In genomic region chr5:72857756-72858155, GRCm38 (mm10) we compare ENCODE assay signal across 16 mouse cellular contexts. TPM values are rescaled to one million over a fixed set of nuclear protein-coding genes. Genes with fewer than 3 reads are reported as not detected.
DNase-seq lines count a peak whose midpoint lies in the region; ATAC-seq and TF ChIP-seq lines count a peak whose summit lies in the region.
"Had no signal": no experiment of that assay in that cellular context is flagged by ENCODE, and none has a peak within 500 bp of the region (broad histone marks: within the 10 kb centered on the region; RNA-seq: fewer than 3 reads in every experiment).

No protein-coding gene starts in this region.

- 22% methylated on average over 4 of the region's 4 CpGs for WGBS in liver, adult 2 months
- 43% methylated on average over 4 of the region's 4 CpGs for WGBS in intestine, postnatal 0 days

- peak; percentile 77 for ATAC-seq in intestine, postnatal 0 days
- peak; percentile 46; the same call in 1 of the 2 replicates for ATAC-seq in megakaryocyte-erythroid progenitor cell, adult 5-6 weeks (replicated peaks; ENCODE audit: low FRiP score, low TSS enrichment, poor library complexity, severe bottlenecking)
- ATAC-seq: hindbrain, postnatal 0 days had no signal

- peaks cover 34% of the 10 kb centered on the region for H3K4me1 ChIP-seq in liver, adult 2 months (ENCODE audit: control insufficient read depth, insufficient read depth, low read length)
- H3K4me1 ChIP-seq in MEL (ENCODE audit: control insufficient read depth in 1 of 2, insufficient read depth in 2 of 2, low read length in 2 of 2) = peaks cover 25 to 61% of the 10 kb centered on the region in 2 experiments
- H3K4me1 ChIP-seq in intestine, postnatal 0 days (replicated peaks; ENCODE audit: control insufficient read depth, insufficient read depth, low read length) = peaks cover 7% of the 10 kb centered on the region

- no peak for TF ChIP-seq RAD21 in MEL (IDR thresholded peaks at IDR 0.05; ENCODE audit: low read depth, low read length)

- H3K27ac ChIP-seq in liver, adult 2 months (replicated peaks; ENCODE audit: insufficient read depth, low read depth, low read length) = peak overlapping the region; percentile 30; the same call in 1 of the 2 replicates
- H3K27ac ChIP-seq in MEL (ENCODE audit: control insufficient read depth, low read depth, low read length) = peak overlapping the region; percentile 35
- no peak overlapping the region for H3K27ac ChIP-seq in intestine, postnatal 0 days (ENCODE audit: low read depth, low read length)
- H3K27ac ChIP-seq: hindbrain, postnatal 0 days; kidney, embryonic 15.5 days; layer of hippocampus, adult 2 months; neural tube, embryonic 12.5 days; stomach, embryonic 15.5 days had no signal

- H3K27me3 ChIP-seq in liver, adult 2 months (ENCODE audit: control insufficient read depth, insufficient read depth, low read length) = no peaks in the 10 kb centered on the region
- H3K27me3 ChIP-seq in MEL (ENCODE audit: control insufficient read depth in 1 of 2, insufficient read depth in 2 of 2, low read length in 2 of 2) = no peaks in the 10 kb centered on the region
- no peaks in the 10 kb centered on the region for H3K27me3 ChIP-seq in intestine, postnatal 0 days (replicated peaks; ENCODE audit: control insufficient read depth, insufficient read depth, low read length)
- H3K27me3 ChIP-seq: kidney, embryonic 15.5 days; neural tube, embryonic 12.5 days; stomach, embryonic 15.5 days had no signal

- TF ChIP-seq CTCF in liver, adult 2 months (IDR thresholded peaks at IDR 0.05; ENCODE audit: low read depth, low read length) = no peak
- TF ChIP-seq CTCF in MEL (IDR thresholded peaks at IDR 0.05 in 2 of 3, conservative IDR thresholded peaks at IDR 0.05 in 1 of 3; ENCODE audit: control insufficient read depth in 1 of 3, insufficient read depth in 1 of 3, low read depth in 2 of 3, low read length in 3 of 3, poor library complexity in 1 of 3, severe bottlenecking in 1 of 3) = no peak
- TF ChIP-seq CTCF in intestine, postnatal 0 days (IDR thresholded peaks at IDR 0.05; ENCODE audit: low read depth) = no peak

- no peaks in the 10 kb centered on the region for H3K36me3 ChIP-seq in liver, adult 2 months (ENCODE audit: control insufficient read depth, insufficient read depth, low read length)
- peaks cover 33 to 76% of the 10 kb centered on the region in 2 experiments for H3K36me3 ChIP-seq in MEL (ENCODE audit: control insufficient read depth in 1 of 2, insufficient read depth in 2 of 2, low read length in 2 of 2)
- no peaks in the 10 kb centered on the region for H3K36me3 ChIP-seq in intestine, postnatal 0 days (ENCODE audit: control insufficient read depth, insufficient read depth)
- H3K36me3 ChIP-seq: neural tube, embryonic 12.5 days; stomach, embryonic 15.5 days had no signal

- TF ChIP-seq POLR2A in liver, adult 2 months (IDR thresholded peaks at IDR 0.05; ENCODE audit: extremely low read depth, insufficient read depth, low read length) = no peak
- TF ChIP-seq POLR2A in MEL (IDR thresholded peaks at IDR 0.05; ENCODE audit: control insufficient read depth in 1 of 2, insufficient read depth in 1 of 2, low read depth in 1 of 2, low read length in 2 of 2, poor library complexity in 1 of 2) = no peak

- H3K4me2 ChIP-seq in intestine, postnatal 0 days (replicated peaks; ENCODE audit: low read depth) = no peak overlapping the region
- H3K4me2 ChIP-seq: kidney, embryonic 15.5 days; neural tube, embryonic 12.5 days; stomach, embryonic 15.5 days had no signal

- peaks cover 25% of the 10 kb centered on the region; the same call in 1 of the 2 replicates for H3K79me2 ChIP-seq in liver, adult 2 months (ENCODE audit: control insufficient read depth, insufficient read depth, low read length)
- peaks cover 84% of the 10 kb centered on the region for H3K79me2 ChIP-seq in MEL (ENCODE audit: control insufficient read depth, insufficient read depth, low read length, poor library complexity)

- no peak overlapping the region for H3K4me3 ChIP-seq in liver, adult 2 months (ENCODE audit: insufficient read depth, low read depth, low read length)
- H3K4me3 ChIP-seq in MEL (ENCODE audit: control insufficient read depth in 1 of 2, insufficient read depth in 1 of 2, low read depth in 2 of 2, low read length in 2 of 2) = no peak overlapping the region
- H3K4me3 ChIP-seq in intestine, postnatal 0 days (ENCODE audit: low read depth, low read length) = no peak overlapping the region
- H3K4me3 ChIP-seq: kidney, embryonic 15.5 days; layer of hippocampus, adult 2 months; neural tube, embryonic 12.5 days; stomach, embryonic 15.5 days had no signal

- no peak overlapping the region for H3K9ac ChIP-seq in liver, adult 2 months (ENCODE audit: low read depth, low read length)
- no peak overlapping the region for H3K9ac ChIP-seq in MEL (ENCODE audit: control insufficient read depth, low read depth, low read length, poor library complexity, severe bottlenecking)
- no peak overlapping the region for H3K9ac ChIP-seq in intestine, postnatal 0 days (ENCODE audit: low read depth, low read length)
- H3K9ac ChIP-seq: kidney, embryonic 15.5 days; neural tube, embryonic 12.5 days; stomach, embryonic 15.5 days had no signal

- peak; percentile 97 for DNase-seq in liver, adult 2 months (ENCODE audit: extremely low read depth, low read depth, low spot score)
- no peak for DNase-seq in liver
- no peak for DNase-seq in MEL (ENCODE audit: low read depth, low spot score)
- no peak for DNase-seq in layer of hippocampus, postnatal 14 days (ENCODE audit: low spot score in 2 of 2)
- no peak for DNase-seq in urinary bladder, postnatal 25 days (ENCODE audit: low spot score)
- no peak for DNase-seq in frontal cortex, postnatal 14 days (ENCODE audit: low spot score in 2 of 2)
- DNase-seq: cerebellum, adult 18-20 months; embryo, embryonic 11 days; thymus, postnatal 4 days had no signal

- no peak for TF ChIP-seq EP300 in MEL (IDR thresholded peaks at IDR 0.05; ENCODE audit: low read depth in 1 of 2, low read length in 2 of 2)

- H3K9me3 ChIP-seq in MEL (replicated peaks; ENCODE audit: insufficient read depth, low read length) = no peaks in the 10 kb centered on the region
- H3K9me3 ChIP-seq in intestine, postnatal 0 days (ENCODE audit: control insufficient read depth) = no peaks in the 10 kb centered on the region
- H3K9me3 ChIP-seq: kidney, embryonic 15.5 days; neural tube, embryonic 12.5 days; stomach, embryonic 15.5 days had no signal

TF ChIP-seq in MEL, 35 proteins besides CTCF, POLR2A, EP300 and RAD21:
- TF ChIP-seq HCFC1 (IDR thresholded peaks at IDR 0.05; ENCODE audit: low read depth, low read length) = no peak

RNA-seq across cellular contexts. Expression of gene Tec, which starts 10.5 kb away (rescaled TPM):
- total RNA-seq in liver, adult 2 months (2014; rRNA removed) = 17.7 and 24.7 TPM in 2 replicates
- polyA plus RNA-seq in liver, adult 2 months (2012; rRNA removed) = 5.3 and 6.6 TPM in 2 replicates
- total RNA-seq in MEL (2012; rRNA removed) = 44.8 and 57.4 TPM in 2 replicates
- 10 to 100 TPM in 1 of 2 experiments, not detected in 1; 61.1 TPM for polyA plus RNA-seq in MEL (2012; ENCODE audit: insufficient read depth in 1 of 2, insufficient read length in 2 of 2, low read depth in 1 of 2, low replicate concordance in 2 of 2, missing spikeins in 1 of 2)
- 12.4 and 14.7 TPM in 2 replicates for polyA plus RNA-seq in intestine, postnatal 0 days (2015; fragmentation: Nextera tagmentation; extraction: Ambion mirVana)
- 4.8 and 10.0 TPM in 2 replicates for total RNA-seq in megakaryocyte-erythroid progenitor cell, adult 5-6 weeks (2014; fragmentation: Nextera tagmentation)
- 16.3 and 21.6 TPM in 2 replicates for total RNA-seq in megakaryocyte-erythroid progenitor cell, adult 5-6 weeks (2017)
- total RNA-seq in layer of hippocampus, postnatal 14 days (2021) = 1 to 10 TPM; 1.8 to 1.9 TPM

RNA-seq across cellular contexts. Expression of gene Slain2, which starts 56.3 kb away (rescaled TPM):
- total RNA-seq in liver, adult 2 months (2014; rRNA removed) = 12.7 and 14.0 TPM in 2 replicates
- 10.3 and 10.7 TPM in 2 replicates for polyA plus RNA-seq in liver, adult 2 months (2012; rRNA removed)
- total RNA-seq in MEL (2012; rRNA removed) = 18.8 and 18.9 TPM in 2 replicates
- polyA plus RNA-seq in MEL (2012; ENCODE audit: insufficient read depth in 1 of 2, insufficient read length in 2 of 2, low read depth in 1 of 2, low replicate concordance in 2 of 2, missing spikeins in 1 of 2) = 10 to 100 TPM; 29.9 to 42.9 TPM
- polyA plus RNA-seq in intestine, postnatal 0 days (2015; fragmentation: Nextera tagmentation; extraction: Ambion mirVana) = 9.6 and 10.1 TPM in 2 replicates
- 19.2 and 19.6 TPM in 2 replicates for total RNA-seq in megakaryocyte-erythroid progenitor cell, adult 5-6 weeks (2014; fragmentation: Nextera tagmentation)
- 28.2 and 34.4 TPM in 2 replicates for total RNA-seq in megakaryocyte-erythroid progenitor cell, adult 5-6 weeks (2017)
- 10 to 100 TPM; 24.4 to 27.4 TPM for total RNA-seq in layer of hippocampus, postnatal 14 days (2021)
